Mouse (Mus musculus): Measurements from ENCODE around the gene Olfr190.
"Not testable (repeated sequence)": the region's sequence is repeated elsewhere in the genome, so short reads cannot be mapped to it uniquely, and the experiment has no call there.

Olfr190 gene

GRCm38 (mm10) chr16:59077905-59078304 lies at the start of gene Olfr190:
TSS of gene Olfr190 (minus strand) at chr16:59078005.
- no peak for DNase-seq

GRCm38 (mm10) chr16:59120969-59121368 lies 43.2 kb upstream of the Olfr190 start, which contains the start of gene Olfr194:
TSS of gene Olfr194 (minus strand) at chr16:59121069.
- DNase-seq = no peak

GRCm38 (mm10) chr16:59111781-59112180 lies 34.0 kb upstream of the Olfr190 start, which contains the start of gene Olfr193:
TSS of gene Olfr193 (minus strand) at chr16:59111881.
- no peak for DNase-seq

GRCm38 (mm10) chr16:59108522-59108921 lies 30.7 kb upstream of the Olfr190 start:
- DNase-seq = not testable (repeated sequence)

GRCm38 (mm10) chr16:59105312-59105711 lies 27.5 kb upstream of the Olfr190 start:
- no peak for DNase-seq

- not testable (repeated sequence) for DNase-seq
Observed at GRCm38 (mm10) chr16:59089722-59090121, 11.9 kb upstream of the Olfr190 start, which contains the start of gene Olfr191. TSS of gene Olfr191 (minus strand) at chr16:59089822.

GRCm38 (mm10) chr16:59081113-59081512 lies 3.3 kb upstream of the Olfr190 start:
- DNase-seq = not testable (repeated sequence)

- DNase-seq = no peak
Observed at GRCm38 (mm10) chr16:59073520-59073919, 4.3 kb downstream of the Olfr190 start.

- DNase-seq = no peak
Observed at GRCm38 (mm10) chr16:59071755-59072154, 6.0 kb downstream of the Olfr190 start.

- DNase-seq = not testable (repeated sequence)
Observed at GRCm38 (mm10) chr16:59062411-59062810, 15.4 kb downstream of the Olfr190 start.

GRCm38 (mm10) chr16:59049286-59049685 lies 28.5 kb downstream of the Olfr190 start:
- not testable (repeated sequence) for DNase-seq

GRCm38 (mm10) chr16:59048860-59049259 lies 28.9 kb downstream of the Olfr190 start:
- DNase-seq = no peak

GRCm38 (mm10) chr16:59047579-59047978 lies 30.2 kb downstream of the Olfr190 start:
- no peak for DNase-seq

GRCm38 (mm10) chr16:59045835-59046234 lies 32.0 kb downstream of the Olfr190 start:
- DNase-seq = no peak

GRCm38 (mm10) chr16:59039710-59040109 lies 38.1 kb downstream of the Olfr190 start, which contains the start of gene Olfr187:
TSS of gene Olfr187 (minus strand) at chr16:59039767.
- DNase-seq = no peak

- DNase-seq = no peak
Observed at GRCm38 (mm10) chr16:59030191-59030590, 47.6 kb downstream of the Olfr190 start, which contains the start of gene Olfr186. TSS of gene Olfr186 (minus strand) at chr16:59030291.
